Mouse (Mus musculus) liver, embryonic 13.5 days (tissue): ENCODE data around the gene Ppid. TPM values are rescaled to one million over a fixed set of nuclear protein-coding genes. Genes with fewer than 3 reads are reported as not detected.

ENCODE experiments used
- ATAC-seq: fragments of 200-750 bp; cut with Nextera tagmentation; 2 replicates; pipeline ENCODE4 v1.8.0; 2017; ENCODE audit warnings: low read depth, mild to moderate bottlenecking, moderate number of reproducible peaks, moderate library complexity
- DNase-seq: peaks from one replicate; pipeline ENCODE4 v3.0.0; 2022
- H3K27ac ChIP-seq: fragments of 300-500 bp; sonication (generic); 2 replicates; pipeline ENCODE4 v1.5.1; 2015; ENCODE audit warnings: moderate library complexity, mild to moderate bottlenecking, inconsistent platforms
- H3K27me3 ChIP-seq: fragments of 300-500 bp; sonication (generic); 2 replicates; pipeline ENCODE4 v1.6.1; 2015; ENCODE audit warnings: mild to moderate bottlenecking, inconsistent platforms
- H3K36me3 ChIP-seq: fragments of 300-500 bp; sonication (generic); 2 replicates; pipeline ENCODE4 v1.6.1; 2015; ENCODE audit warnings: mild to moderate bottlenecking, inconsistent platforms
- H3K4me1 ChIP-seq: fragments of 300-500 bp; sonication (generic); replicated peaks from 2 replicates; pipeline ENCODE4 v1.6.1; 2015; ENCODE audit warnings: inconsistent platforms
- H3K4me2 ChIP-seq: fragments of 300-500 bp; sonication (generic); 2 replicates; pipeline ENCODE4 v1.6.1; 2015; ENCODE audit warnings: inconsistent platforms, mild to moderate bottlenecking, moderate library complexity
- H3K4me3 ChIP-seq: fragments of 300-500 bp; sonication (generic); replicated peaks from 2 replicates; pipeline ENCODE4 v1.5.1; 2015; ENCODE audit warnings: mild to moderate bottlenecking, inconsistent platforms
- H3K9ac ChIP-seq: fragments of 300-500 bp; sonication (generic); 2 replicates; pipeline ENCODE4 v1.6.1; 2015; ENCODE audit warnings: mild to moderate bottlenecking, inconsistent platforms
- H3K9me3 ChIP-seq: fragments of 300-500 bp; sonication (generic); replicated peaks from 2 replicates; pipeline ENCODE4 v1.6.1; 2016; ENCODE audit warnings: inconsistent platforms
- WGBS: fragments of 180-500 bp; shearing (Covaris S2); methylation state at CpG from one replicate; pipeline ENCODE4 v1.1.7; 2015; ENCODE audit not compliant: insufficient replicate concordance; 5-methylcytosine and 5-hydroxymethylcytosine counted together
- polyA plus RNA-seq: library from polyadenylated mRNA; unstranded; fragments of >200 nt; fragmentation: Nextera tagmentation; extraction: Ambion mirVana; gene quantifications from 2 replicates; pipeline ENCODE4 v1.2.1, GENCODE M21; 2015

Ppid gene
- polyA plus RNA-seq: 164 and 208 TPM in 2 replicates

- peaks cover 35% of the 10 kb centered on the region for H3K4me1 ChIP-seq
- H3K36me3 ChIP-seq: peaks cover 29% of the 10 kb centered on the region
- peak; percentile 92 for ATAC-seq
- WGBS: 1% methylated on average over 63 of the region's 63 CpGs
- no peaks in the 10 kb centered on the region for H3K9me3 ChIP-seq
- H3K27me3 ChIP-seq: no peaks in the 10 kb centered on the region
- H3K27ac ChIP-seq: peak within 1 kb of the TSS; percentile 87
- H3K4me3 ChIP-seq: peak within 1 kb of the TSS; percentile 94
- peak within 1 kb of the TSS; percentile 95 for H3K9ac ChIP-seq
- peak within 1 kb of the TSS; percentile 78 for H3K4me2 ChIP-seq
- peak; percentile 74 for DNase-seq
These were observed at the start of gene Ppid for GRCm38 (mm10) chr3:79590863-79591792. Ppid (plus strand) TSS chr3:79591342.

GRCm38 (mm10) chr3:79542585-79542984, 48.6 kb upstream of the Ppid start:
- WGBS: 7% methylated on average over 6 of the region's 6 CpGs
- Histone ChIP-seq H3K27ac (peak overlapping the region; percentile 29), H3K4me2 (peak overlapping the region; percentile 48), H3K4me3 (0 out of 2 replicates have a peak overlapping the region, but pooled peaks have one; percentile 6), H3K36me3 (peaks cover 18% of the 10 kb centered on the region), H3K4me1 (peaks cover 45% of the 10 kb centered on the region), H3K9me3 (no peaks in the 10 kb centered on the region), H3K27me3 (no peaks in the 10 kb centered on the region), H3K9ac (peak overlapping the region; percentile 59)
- peak; percentile 89 for ATAC-seq
- DNase-seq: peak; percentile 68

DNA sequence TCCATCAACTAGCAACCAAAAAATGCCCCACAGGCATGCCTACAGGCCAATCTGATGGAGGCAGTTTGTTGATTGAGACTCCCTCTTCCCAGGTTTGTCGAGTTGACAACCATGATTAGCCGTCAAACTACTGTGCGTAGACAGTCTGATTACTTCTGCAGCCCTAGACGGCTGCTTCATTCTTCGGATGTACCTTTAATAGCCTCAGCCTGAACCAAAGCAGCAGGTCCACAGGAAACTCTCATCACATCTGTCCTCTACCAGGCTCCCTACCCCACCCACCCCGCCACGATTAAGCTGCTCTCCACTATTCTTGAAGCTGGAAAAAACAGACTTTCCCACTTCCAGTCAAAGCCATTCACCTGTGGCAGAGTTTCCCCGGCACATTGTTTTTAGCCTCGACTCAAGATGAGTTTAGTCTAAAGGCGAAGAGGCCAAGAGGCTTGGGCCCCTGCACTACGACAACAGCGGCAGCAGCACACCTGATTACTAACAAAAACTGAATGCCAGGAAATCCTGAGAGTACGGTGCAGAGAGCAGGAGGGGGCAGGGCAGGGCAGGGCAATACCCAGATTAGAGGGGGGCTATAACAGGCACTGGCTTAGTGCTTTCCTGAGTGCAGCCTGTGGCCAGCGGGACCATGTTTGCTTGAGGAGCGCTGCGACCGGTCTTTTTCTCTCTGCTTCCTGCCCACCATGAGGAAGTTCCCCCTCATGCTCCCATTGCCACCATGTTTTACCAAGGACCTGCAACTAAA, 42.3 kb upstream of the Ppid start:
- H3K4me1 ChIP-seq: peaks cover 36% of the 10 kb centered on the region
- WGBS: 62% methylated on average over 17 of the region's 17 CpGs
- ATAC-seq: no peak
- H3K9me3 ChIP-seq: no peaks in the 10 kb centered on the region
- no peak for DNase-seq
- no peak overlapping the region for H3K9ac ChIP-seq
- H3K36me3 ChIP-seq: peaks cover 13% of the 10 kb centered on the region
- H3K27ac ChIP-seq: no peak overlapping the region
- H3K4me2 ChIP-seq: no peak overlapping the region
- no peaks in the 10 kb centered on the region for H3K27me3 ChIP-seq
- no peak overlapping the region for H3K4me3 ChIP-seq

GRCm38 (mm10) chr3:79549751-79550393, 41.3 kb upstream of the Ppid start:
- Histone ChIP-seq H3K4me3 (no peak overlapping the region), H3K27ac (no peak overlapping the region), H3K9ac (no peak overlapping the region), H3K4me1 (peaks cover 36% of the 10 kb centered on the region), H3K27me3 (no peaks in the 10 kb centered on the region), H3K9me3 (no peaks in the 10 kb centered on the region), H3K4me2 (no peak overlapping the region), H3K36me3 (peaks cover 14% of the 10 kb centered on the region)
- ATAC-seq: no peak
- WGBS: 90% methylated on average over 8 of the region's 8 CpGs
- no peak for DNase-seq

GRCm38 (mm10) chr3:79551826-79552552, 39.2 kb upstream of the Ppid start:
- Histone ChIP-seq H3K4me1 (peaks cover 36% of the 10 kb centered on the region), H3K36me3 (peaks cover 7% of the 10 kb centered on the region; the same call in 1 of the 2 replicates), H3K4me3 (no peak overlapping the region), H3K27ac (no peak overlapping the region), H3K4me2 (no peak overlapping the region), H3K27me3 (no peaks in the 10 kb centered on the region), H3K9ac (no peak overlapping the region), H3K9me3 (no peaks in the 10 kb centered on the region)
- 90% methylated on average over 10 of the region's 10 CpGs for WGBS
- ATAC-seq: no peak
- no peak for DNase-seq

- no peak overlapping the region for H3K27ac ChIP-seq
- H3K36me3 ChIP-seq: peaks cover 10% of the 10 kb centered on the region; the same call in 1 of the 2 replicates
- no peak overlapping the region for H3K9ac ChIP-seq
- no peak overlapping the region for H3K4me2 ChIP-seq
- H3K9me3 ChIP-seq: no peaks in the 10 kb centered on the region
- H3K27me3 ChIP-seq: no peaks in the 10 kb centered on the region
- WGBS: 83% methylated on average over 3 of the region's 3 CpGs
- H3K4me3 ChIP-seq: no peak overlapping the region
- DNase-seq (no peak), ATAC-seq (no peak)
- peaks cover 36% of the 10 kb centered on the region for H3K4me1 ChIP-seq
These were observed 37.4 kb upstream of the Ppid start for GRCm38 (mm10) chr3:79553779-79554178.

- Histone ChIP-seq H3K9me3 (no peaks in the 10 kb centered on the region), H3K27me3 (no peaks in the 10 kb centered on the region), H3K4me2 (no peak overlapping the region), H3K36me3 (peaks cover 10% of the 10 kb centered on the region; the same call in 1 of the 2 replicates), H3K4me3 (no peak overlapping the region), H3K4me1 (peaks cover 28% of the 10 kb centered on the region), H3K9ac (no peak overlapping the region), H3K27ac (no peak overlapping the region)
- DNase-seq (no peak), ATAC-seq (no peak)
- 76% methylated on average over 6 of the region's 6 CpGs for WGBS
These were observed 36.1 kb upstream of the Ppid start for GRCm38 (mm10) chr3:79555061-79555460.

- no peaks in the 10 kb centered on the region for H3K27me3 ChIP-seq
- no peak overlapping the region; the same call in 1 of the 2 replicates for H3K27ac ChIP-seq
- H3K4me2 ChIP-seq: no peak overlapping the region
- no peak for DNase-seq
- WGBS: 79% methylated on average over 9 of the region's 9 CpGs
- peaks cover 21% of the 10 kb centered on the region; the same call in 1 of the 2 replicates for H3K36me3 ChIP-seq
- peaks cover 26% of the 10 kb centered on the region for H3K4me1 ChIP-seq
- no peak overlapping the region for H3K4me3 ChIP-seq
- no peak for ATAC-seq
- H3K9ac ChIP-seq: no peak overlapping the region
- no peaks in the 10 kb centered on the region for H3K9me3 ChIP-seq
These were observed 31.9 kb upstream of the Ppid start for GRCm38 (mm10) chr3:79559021-79559772.

DNA sequence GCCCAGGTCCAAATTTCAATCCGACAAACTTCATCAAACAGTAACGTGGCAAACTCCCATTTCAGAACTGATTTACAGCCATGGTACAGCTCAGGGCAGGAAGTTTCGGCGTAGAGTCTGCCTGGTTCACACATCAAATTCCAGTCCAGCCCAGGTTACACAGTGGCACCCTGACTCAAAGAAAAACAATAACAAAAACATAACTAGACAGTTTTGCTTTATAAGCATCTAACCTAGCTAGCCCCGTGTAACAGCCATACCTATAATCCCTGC, 31.4 kb upstream of the Ppid start:
- DNase-seq: no peak
- Histone ChIP-seq H3K4me2 (no peak overlapping the region), H3K36me3 (peaks cover 19% of the 10 kb centered on the region; the same call in 1 of the 2 replicates), H3K27me3 (no peaks in the 10 kb centered on the region), H3K4me1 (peaks cover 30% of the 10 kb centered on the region), H3K9ac (no peak overlapping the region), H3K9me3 (no peaks in the 10 kb centered on the region), H3K27ac (no peak overlapping the region), H3K4me3 (no peak overlapping the region)
- 76% methylated on average over 5 of the region's 5 CpGs for WGBS
- ATAC-seq: no peak

- Histone ChIP-seq H3K27ac (no peak overlapping the region), H3K4me2 (no peak overlapping the region), H3K9me3 (no peaks in the 10 kb centered on the region), H3K4me1 (peaks cover 38% of the 10 kb centered on the region), H3K36me3 (peaks cover 19% of the 10 kb centered on the region; the same call in 1 of the 2 replicates), H3K9ac (no peak overlapping the region), H3K4me3 (no peak overlapping the region), H3K27me3 (no peaks in the 10 kb centered on the region)
- ATAC-seq: no peak
- WGBS: 84% methylated on average over 6 of the region's 6 CpGs
- no peak for DNase-seq
These were observed 30.6 kb upstream of the Ppid start for GRCm38 (mm10) chr3:79560555-79560954.
